Comparison of ENCODE assay signal across 8 mouse cellular contexts in the genomic region with DNA sequence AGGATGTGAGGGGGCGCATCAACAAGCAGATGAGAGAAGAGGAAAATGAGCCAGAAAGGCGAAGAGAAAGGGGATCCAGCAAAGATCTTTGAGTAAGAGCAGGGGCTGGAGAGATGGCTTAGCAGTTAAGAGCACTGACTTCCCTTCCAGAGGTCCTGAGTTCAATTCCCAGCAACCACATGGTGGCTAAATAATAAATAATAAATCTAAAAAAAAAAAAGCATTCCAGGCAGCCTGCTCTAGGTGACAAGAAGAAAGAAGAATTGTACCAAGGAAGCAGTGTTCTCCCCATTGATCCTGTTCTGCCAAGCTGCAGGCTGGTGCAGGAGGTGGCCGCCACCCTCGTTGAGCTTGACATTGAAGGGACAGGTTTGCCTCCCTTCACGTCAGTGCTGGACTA.
A peak's percentile ranks its signal among the peaks of the same experiment; 100 is the strongest.
DNase-seq lines count a peak whose midpoint lies in the region; ATAC-seq and TF ChIP-seq lines count a peak whose summit lies in the region.

No protein-coding gene starts in this region.

- WGBS in heart, embryonic 14.5 days: 26% methylated on average over 5 of the region's 5 CpGs
- WGBS in heart, embryonic 16.5 days: 36% methylated on average over 5 of the region's 5 CpGs
- 31% methylated on average over 5 of the region's 5 CpGs for WGBS in liver, postnatal 0 days (ENCODE audit: insufficient replicate concordance)

- H3K27me3 ChIP-seq in heart, embryonic 14.5 days (ENCODE audit: control insufficient read depth, insufficient read depth, low read length): no peaks in the 10 kb centered on the region
- no peaks in the 10 kb centered on the region for H3K27me3 ChIP-seq in G1E (ENCODE audit: insufficient read depth, low read length)
- H3K27me3 ChIP-seq in heart, embryonic 16.5 days (ENCODE audit: control insufficient read depth, insufficient read depth, low read length): no peaks in the 10 kb centered on the region
- no peaks in the 10 kb centered on the region for H3K27me3 ChIP-seq in liver, postnatal 0 days (ENCODE audit: insufficient read depth, low read length)

- H3K9ac ChIP-seq in heart, embryonic 14.5 days (ENCODE audit: low read length): peak overlapping the region; percentile 89
- H3K9ac ChIP-seq in heart, embryonic 16.5 days (ENCODE audit: low read length): peak overlapping the region; percentile 93
- H3K9ac ChIP-seq in liver, postnatal 0 days (replicated peaks): peak overlapping the region; percentile 70

- H3K9me3 ChIP-seq in heart, embryonic 14.5 days (ENCODE audit: control insufficient read depth, low read length): no peaks in the 10 kb centered on the region
- H3K9me3 ChIP-seq in G1E (replicated peaks): no peaks in the 10 kb centered on the region
- H3K9me3 ChIP-seq in heart, embryonic 16.5 days (replicated peaks; ENCODE audit: control insufficient read depth, low read length): no peaks in the 10 kb centered on the region
- no peaks in the 10 kb centered on the region for H3K9me3 ChIP-seq in liver, postnatal 0 days (ENCODE audit: low read length)

- peaks cover 2 to 19% of the 10 kb centered on the region in 2 experiments; a peak in 3 of 4 replicates for H3K4me1 ChIP-seq in heart, embryonic 14.5 days (ENCODE audit: control insufficient read depth in 2 of 2, insufficient read depth in 2 of 2, low read length in 2 of 2)
- H3K4me1 ChIP-seq in G1E (ENCODE audit: insufficient read depth, low read depth, low read length): peaks cover 22% of the 10 kb centered on the region
- peaks cover 17% of the 10 kb centered on the region for H3K4me1 ChIP-seq in heart, embryonic 16.5 days (ENCODE audit: control insufficient read depth, insufficient read depth, low read length)
- peaks cover 20% of the 10 kb centered on the region for H3K4me1 ChIP-seq in liver, postnatal 0 days (ENCODE audit: insufficient read depth)

- H3K36me3 ChIP-seq in heart, embryonic 14.5 days (ENCODE audit: control insufficient read depth, insufficient read depth, low read length): 0 out of 2 replicates have a peak, but pooled peaks cover 11% of the 10 kb centered on the region
- H3K36me3 ChIP-seq in G1E (replicated peaks): peaks cover 10% of the 10 kb centered on the region
- peaks cover 3% of the 10 kb centered on the region; the same call in 1 of the 2 replicates for H3K36me3 ChIP-seq in heart, embryonic 16.5 days (ENCODE audit: control insufficient read depth, insufficient read depth)
- no peaks in the 10 kb centered on the region for H3K36me3 ChIP-seq in liver, postnatal 0 days (replicated peaks; ENCODE audit: insufficient read depth, low read length)

- H3K4me2 ChIP-seq in heart, embryonic 14.5 days (ENCODE audit: low read length): peak overlapping the region; percentile 88
- H3K4me2 ChIP-seq in heart, embryonic 16.5 days (ENCODE audit: low read depth, low read length): peak overlapping the region; percentile 72
- peak overlapping the region; percentile 79 for H3K4me2 ChIP-seq in liver, postnatal 0 days (ENCODE audit: low read depth, low read length)

- DNase-seq in heart, postnatal 25 days (ENCODE audit: low spot score): no peak
- DNase-seq in G1E (ENCODE audit: low spot score): no peak
- DNase-seq in liver, postnatal 0 days: no peak
- DNase-seq in left cerebral cortex, adult 8-10 months (ENCODE audit: low spot score in 2 of 2): no peak
- DNase-seq in cerebellum, postnatal 36 days: no peak
- DNase-seq in c-Kit-positive CD71-positive TER-119-positive erythroid progenitor cells, embryonic 14.5 days (ENCODE audit: low spot score): no peak

- H3K4me3 ChIP-seq in heart, embryonic 14.5 days (ENCODE audit: control insufficient read depth in 1 of 2, insufficient read depth in 1 of 2, low read depth in 1 of 2, low read length in 2 of 2): peak overlapping the region; percentile 68 to 82
- peak overlapping the region; percentile 99 for H3K4me3 ChIP-seq in G1E (ENCODE audit: low read depth, low read length)
- peak overlapping the region; percentile 81 for H3K4me3 ChIP-seq in heart, embryonic 16.5 days (ENCODE audit: low read length)
- H3K4me3 ChIP-seq in liver, postnatal 0 days (ENCODE audit: low read depth, low read length): peak overlapping the region; percentile 75

- no peak for TF ChIP-seq CTCF in G1E (IDR thresholded peaks at IDR 0.05; ENCODE audit: low read depth, low read length)
- no peak for TF ChIP-seq CTCF in liver, postnatal 0 days (IDR thresholded peaks at IDR 0.05; ENCODE audit: low read depth)

- no peak for TF ChIP-seq EP300 in liver, postnatal 0 days (IDR thresholded peaks at IDR 0.05; ENCODE audit: low read depth)

- intact Hi-C loops in heart, postnatal 25 days (cut with DNase I): loop anchor here (2.0 kb wide), 2 partner anchors 333 to 361 kb away; no protein-coding TSS in a partner anchor

- H3K27ac ChIP-seq in heart, embryonic 14.5 days (replicated peaks in 1 of 2; ENCODE audit: control insufficient read depth in 1 of 2, insufficient read depth in 1 of 2, low read depth in 2 of 2, low read length in 2 of 2): peak overlapping the region in 1 of 2 experiments; percentile 85; a peak in 1 of 4 replicates
- H3K27ac ChIP-seq in heart, embryonic 16.5 days (ENCODE audit: low read length): peak overlapping the region; percentile 79; the same call in 1 of the 2 replicates
- H3K27ac ChIP-seq in liver, postnatal 0 days (ENCODE audit: low read depth): peak overlapping the region; percentile 76; the same call in 1 of the 2 replicates

- no peak for ATAC-seq in heart, embryonic 14.5 days (ENCODE audit: insufficient number of reproducible peaks, insufficient read depth, low FRiP score, low read depth)
- ATAC-seq in G1E (ENCODE audit: extremely low read depth, insufficient number of reproducible peaks, low FRiP score, poor library complexity, severe bottlenecking): no peak
- ATAC-seq in heart, embryonic 16.5 days (replicated peaks; ENCODE audit: extremely low read depth, insufficient read depth, low FRiP score): no peak
- no peak for ATAC-seq in liver, postnatal 0 days
